Mouse (Mus musculus): Measurements from ENCODE around the gene Grn. TPM values are rescaled to one million over a fixed set of nuclear protein-coding genes. Genes with fewer than 3 reads are reported as not detected.
A peak's percentile ranks its signal among the peaks of the same experiment; 100 is the strongest.
"Not testable (repeated sequence)": the region's sequence is repeated elsewhere in the genome, so short reads cannot be mapped to it uniquely, and the experiment has no call there.

The Grn gene
- polyA plus RNA-seq (2015; fragmentation: Nextera tagmentation; extraction: Ambion mirVana) = 75.2 and 82.0 TPM in 2 replicates

DNA sequence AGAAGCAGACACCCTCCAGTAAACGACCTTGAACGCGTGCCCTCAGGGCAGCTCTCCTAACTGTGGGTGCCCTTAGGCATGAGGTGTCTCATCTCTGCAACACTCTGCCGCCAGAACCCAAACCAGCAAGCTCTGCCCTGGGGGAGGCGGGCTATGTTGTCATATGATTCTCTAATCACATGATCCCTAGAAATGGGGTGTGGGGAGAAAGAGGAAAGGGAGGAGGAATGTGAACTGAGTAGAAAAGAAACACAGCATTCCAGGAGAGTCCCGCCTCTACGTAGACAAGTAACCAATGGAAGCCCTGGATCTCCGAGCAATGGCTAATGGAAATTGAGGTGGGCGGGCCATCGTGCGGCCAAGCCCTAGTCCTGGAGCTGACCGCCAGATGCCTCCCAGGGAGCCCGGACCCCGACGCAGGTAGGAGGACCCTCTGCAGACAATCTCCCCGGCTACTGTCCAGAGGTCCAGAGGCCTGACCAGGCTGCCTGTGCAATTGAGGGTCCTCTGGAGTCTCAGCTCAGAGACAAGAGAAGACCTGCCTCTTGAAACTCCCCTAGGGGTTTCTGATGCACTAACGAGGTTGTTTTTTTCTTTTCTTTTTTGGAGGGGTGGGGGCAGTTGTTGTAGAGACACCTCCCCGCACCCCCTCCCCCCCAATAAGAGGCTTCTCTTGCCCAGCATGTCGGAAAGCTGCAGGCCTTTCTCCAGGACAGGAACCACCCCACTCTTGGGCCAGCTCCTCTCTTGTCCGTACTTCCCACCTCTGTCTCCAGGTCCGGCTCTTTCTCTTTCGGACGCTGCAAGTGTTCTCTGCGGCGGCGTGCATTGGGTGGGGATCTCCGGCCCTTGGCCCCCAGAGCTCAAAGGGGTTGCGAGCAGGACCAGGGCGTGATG lies at the start of gene Grn:
Gene Grn (plus strand): TSS at position 195 of the 897 bp plus-strand sequence.
- Histone ChIP-seq H3K27me3 (replicated peaks) (no peaks in the 10 kb centered on the region), H3K9ac (peak within 1 kb of the TSS; percentile 50), H3K4me1 (peaks cover 29% of the 10 kb centered on the region), H3K27ac (peak within 1 kb of the TSS; percentile 68), H3K4me3 (peak within 1 kb of the TSS; percentile 50), H3K4me2 (peak within 1 kb of the TSS; percentile 81), H3K9me3 (no peaks in the 10 kb centered on the region), H3K36me3 (replicated peaks) (peaks cover 12% of the 10 kb centered on the region)
- peak; percentile 90 for ATAC-seq (replicated peaks)
- WGBS = under 1% methylated on average over 29 of the region's 29 CpGs

DNA sequence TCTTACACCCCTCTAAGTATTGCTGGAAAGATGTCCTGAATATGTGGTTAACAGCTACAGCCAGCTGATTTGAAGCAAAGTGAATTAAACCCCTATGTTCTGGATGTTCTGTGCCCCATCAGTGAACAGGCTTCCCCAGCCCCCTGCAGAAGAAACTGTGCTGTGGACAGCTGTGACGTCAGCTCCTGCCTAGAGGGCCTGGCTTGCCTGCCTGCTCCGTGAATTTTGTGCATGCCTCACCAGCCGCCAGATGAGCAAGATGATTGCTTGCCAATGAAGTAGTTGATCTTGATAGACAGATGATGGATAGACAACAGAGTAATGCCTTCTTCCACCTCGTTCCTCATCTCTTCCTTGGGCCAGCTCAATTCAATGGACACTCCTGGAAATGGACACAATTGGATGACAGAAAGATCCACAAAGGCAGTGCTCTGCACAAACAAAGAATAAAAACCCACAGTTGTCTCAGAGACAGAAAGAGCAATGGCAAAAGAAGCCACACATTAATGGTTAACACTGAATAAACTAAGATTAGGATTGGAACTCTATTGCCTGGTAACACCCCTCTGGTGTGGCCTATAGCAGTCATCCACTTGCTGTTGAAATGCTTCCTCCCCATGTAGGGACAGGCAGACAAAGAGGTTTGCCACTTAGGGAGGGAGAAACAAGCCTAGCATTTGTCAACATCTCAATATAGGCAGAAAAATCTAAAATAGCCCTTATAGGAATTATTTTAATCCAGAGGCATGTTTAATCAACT lies 48.6 kb upstream of the Grn start:
- no peaks in the 10 kb centered on the region for H3K27me3 ChIP-seq (replicated peaks)
- H3K4me1 ChIP-seq = no peaks in the 10 kb centered on the region
- no peak overlapping the region for H3K4me3 ChIP-seq
- no peak for ATAC-seq (replicated peaks)
- H3K36me3 ChIP-seq (replicated peaks) = no peaks in the 10 kb centered on the region
- H3K4me2 ChIP-seq = no peak overlapping the region
- H3K9me3 ChIP-seq = no peaks in the 10 kb centered on the region
- no peak overlapping the region for H3K27ac ChIP-seq
- H3K9ac ChIP-seq = no peak overlapping the region
- WGBS = 53% methylated on average over 4 of the region's 4 CpGs

DNA sequence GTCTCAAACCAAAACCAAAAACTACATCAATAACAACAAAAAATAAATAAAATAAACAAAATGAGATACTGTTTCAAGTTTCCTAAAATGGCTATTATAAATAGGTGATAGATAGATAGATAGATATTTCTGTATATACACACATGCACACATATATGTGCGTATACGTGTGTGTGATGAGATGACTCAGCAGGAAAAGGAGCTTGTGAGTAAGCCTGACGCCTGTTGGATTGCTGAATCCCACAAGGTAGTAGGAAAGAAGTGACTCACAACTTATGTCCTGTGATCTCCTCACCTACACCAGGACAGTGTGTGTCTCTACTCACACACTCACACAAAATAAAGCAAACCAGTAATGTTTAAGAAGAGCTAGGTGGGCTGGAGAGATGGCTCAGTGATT lies 47.3 kb upstream of the Grn start:
- no peak overlapping the region for H3K4me3 ChIP-seq
- no peak overlapping the region for H3K27ac ChIP-seq
- no peak overlapping the region for H3K4me2 ChIP-seq
- no peak for ATAC-seq (replicated peaks)
- WGBS = 90% methylated on average over 3 of the region's 3 CpGs
- H3K9ac ChIP-seq = no peak overlapping the region
- H3K9me3 ChIP-seq = no peaks in the 10 kb centered on the region
- H3K27me3 ChIP-seq (replicated peaks) = no peaks in the 10 kb centered on the region
- H3K4me1 ChIP-seq = no peaks in the 10 kb centered on the region
- no peaks in the 10 kb centered on the region for H3K36me3 ChIP-seq (replicated peaks)

DNA sequence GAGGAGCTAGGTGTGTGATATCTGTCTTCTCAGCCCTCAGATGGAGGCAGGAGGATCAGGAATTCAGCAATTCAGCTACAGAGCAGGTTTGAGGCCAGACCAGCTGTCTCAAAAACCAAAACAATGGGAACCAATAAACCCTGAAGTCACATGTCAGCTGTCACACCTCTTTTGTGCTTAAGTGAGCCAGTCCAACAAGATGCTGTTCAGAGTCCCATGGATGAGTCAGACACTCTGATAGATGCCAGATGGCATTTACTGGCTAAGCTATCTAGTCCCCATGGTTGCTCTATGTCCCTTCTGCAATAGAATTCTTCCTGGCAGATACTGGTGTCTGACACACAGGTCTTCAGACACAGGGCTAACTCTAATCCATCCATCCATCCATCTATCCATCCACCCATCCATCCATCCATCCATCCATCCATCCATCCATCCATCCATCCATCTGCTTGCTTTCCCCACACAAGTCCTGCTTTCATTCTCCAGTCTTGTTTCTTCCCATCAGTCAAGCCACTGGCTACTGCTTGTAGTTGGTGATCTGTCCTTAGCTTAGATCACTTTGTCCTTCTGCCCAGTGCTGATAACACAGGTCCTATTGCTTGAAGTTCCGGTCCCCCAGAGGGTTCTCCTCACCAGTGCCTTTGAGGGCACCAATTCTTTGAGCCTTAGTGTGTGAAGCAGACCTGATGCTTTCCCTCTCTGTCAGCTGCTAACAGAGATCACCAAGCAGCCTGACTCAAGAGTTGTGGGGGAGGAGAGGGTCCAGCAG lies 46.6 kb upstream of the Grn start:
- H3K36me3 ChIP-seq (replicated peaks) = no peaks in the 10 kb centered on the region
- no peaks in the 10 kb centered on the region for H3K4me1 ChIP-seq
- no peaks in the 10 kb centered on the region for H3K9me3 ChIP-seq
- H3K4me2 ChIP-seq = no peak overlapping the region
- no peak overlapping the region for H3K9ac ChIP-seq
- ATAC-seq (replicated peaks) = no peak
- no peak overlapping the region for H3K27ac ChIP-seq
- no peaks in the 10 kb centered on the region for H3K27me3 ChIP-seq (replicated peaks)
- no peak overlapping the region for H3K4me3 ChIP-seq
- WGBS = 90% methylated on average over 1 of the region's 1 CpGs

DNA sequence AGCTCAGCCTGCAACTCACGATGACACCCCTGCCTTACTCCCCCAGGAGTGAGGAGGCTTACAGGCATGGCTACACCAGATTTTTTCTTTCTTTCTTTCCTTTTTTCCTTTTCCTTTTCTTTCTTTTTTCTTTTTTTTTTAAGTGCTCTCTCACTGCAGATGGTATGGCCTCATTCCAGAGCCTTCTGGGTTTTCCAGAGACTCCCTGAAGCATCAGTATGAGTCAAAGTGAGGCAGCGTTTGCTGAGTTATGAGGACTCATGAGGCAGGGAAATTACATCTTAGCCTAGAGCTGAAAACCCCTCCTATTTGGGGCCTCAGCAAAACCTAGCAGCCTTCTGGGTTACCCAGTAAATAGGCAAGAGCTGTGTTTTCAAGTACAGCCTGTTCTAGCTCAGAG lies 45.7 kb upstream of the Grn start:
- H3K36me3 ChIP-seq (replicated peaks) = no peaks in the 10 kb centered on the region
- no peak for ATAC-seq (replicated peaks)
- H3K9me3 ChIP-seq = no peaks in the 10 kb centered on the region
- no peaks in the 10 kb centered on the region for H3K4me1 ChIP-seq
- no peak overlapping the region for H3K9ac ChIP-seq
- H3K27ac ChIP-seq = no peak overlapping the region
- H3K4me2 ChIP-seq = no peak overlapping the region
- H3K4me3 ChIP-seq = no peak overlapping the region
- no peaks in the 10 kb centered on the region for H3K27me3 ChIP-seq (replicated peaks)
- 82% methylated on average over 2 of the region's 2 CpGs for WGBS

DNA sequence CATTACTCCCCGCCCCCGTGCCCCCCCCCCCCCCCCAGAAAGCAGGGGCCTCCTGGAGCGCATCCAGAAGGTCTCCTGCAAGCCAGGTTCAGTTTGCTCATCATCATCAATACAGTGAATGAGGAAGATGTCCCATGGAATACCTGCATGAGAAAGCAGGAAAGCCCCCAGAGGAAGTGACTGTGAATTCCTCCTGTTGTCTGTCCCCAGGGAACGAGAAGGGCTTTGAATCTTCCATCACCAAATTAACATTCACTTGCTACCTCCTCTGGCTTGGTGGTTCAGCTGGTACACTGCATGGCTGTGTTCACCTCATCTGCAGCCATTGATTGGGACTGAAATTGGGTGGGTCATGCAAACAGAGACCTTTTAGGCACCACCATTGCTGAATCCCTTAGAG lies 45.0 kb upstream of the Grn start:
- H3K4me1 ChIP-seq = no peaks in the 10 kb centered on the region
- no peak for ATAC-seq (replicated peaks)
- no peaks in the 10 kb centered on the region for H3K9me3 ChIP-seq
- H3K4me2 ChIP-seq = no peak overlapping the region
- H3K36me3 ChIP-seq (replicated peaks) = no peaks in the 10 kb centered on the region
- no peaks in the 10 kb centered on the region for H3K27me3 ChIP-seq (replicated peaks)
- WGBS = 47% methylated on average over 4 of the region's 4 CpGs
- H3K27ac ChIP-seq = no peak overlapping the region
- H3K4me3 ChIP-seq = no peak overlapping the region
- no peak overlapping the region for H3K9ac ChIP-seq

DNA sequence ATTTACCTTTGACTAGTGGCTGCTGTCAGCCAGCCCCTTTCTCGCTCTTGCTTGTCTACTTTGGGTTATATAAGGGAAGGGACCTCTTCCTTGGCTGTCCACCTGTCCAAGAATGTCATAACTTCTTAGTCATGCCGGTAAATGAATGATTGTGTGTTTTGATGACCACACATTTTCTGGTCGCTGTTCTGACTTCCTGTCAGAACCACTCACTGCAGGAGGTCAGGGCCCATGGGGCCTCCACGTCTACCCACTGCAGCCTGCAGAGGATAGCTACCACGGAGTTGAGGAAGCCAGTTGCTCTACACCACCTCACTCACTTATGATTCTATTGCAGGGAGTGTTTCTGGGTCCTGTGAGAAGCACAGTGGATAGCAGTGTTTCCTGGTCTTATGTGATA lies 44.0 kb upstream of the Grn start:
- no peak for ATAC-seq (replicated peaks)
- no peak overlapping the region for H3K4me2 ChIP-seq
- no peak overlapping the region for H3K9ac ChIP-seq
- no peak overlapping the region for H3K27ac ChIP-seq
- whole genome bisulfite sequencing = 73% methylated on average over 5 of the region's 5 CpGs
- H3K4me3 ChIP-seq = no peak overlapping the region
- no peaks in the 10 kb centered on the region for H3K9me3 ChIP-seq
- H3K27me3 ChIP-seq (replicated peaks) = no peaks in the 10 kb centered on the region
- no peaks in the 10 kb centered on the region for H3K36me3 ChIP-seq (replicated peaks)
- no peaks in the 10 kb centered on the region for H3K4me1 ChIP-seq

DNA sequence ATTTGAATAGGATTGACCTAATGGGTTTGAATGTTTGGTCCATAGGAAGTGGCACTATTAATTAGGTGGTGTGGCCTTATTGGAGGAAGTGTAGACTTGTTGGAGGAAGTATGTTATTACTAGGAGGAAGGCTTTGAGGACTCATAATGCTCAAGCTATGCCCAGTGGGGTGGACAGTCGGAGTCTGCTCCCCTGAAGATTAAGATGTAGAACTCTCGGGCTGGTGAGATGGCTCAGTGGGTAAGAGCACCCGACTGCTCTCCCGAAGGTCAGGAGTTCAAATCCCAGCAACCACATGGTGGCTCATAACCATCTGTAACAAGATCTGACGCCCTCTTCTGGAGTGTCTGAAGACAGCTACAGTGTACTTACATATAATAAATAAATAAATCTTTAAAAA lies 40.7 kb upstream of the Grn start:
- not testable (repeated sequence) for H3K27me3 ChIP-seq (replicated peaks); H3K4me2 ChIP-seq; H3K9ac ChIP-seq; H3K9me3 ChIP-seq; ATAC-seq (replicated peaks); H3K27ac ChIP-seq; H3K4me3 ChIP-seq; H3K36me3 ChIP-seq (replicated peaks)
- 90% methylated on average over 4 of the region's 5 CpGs for WGBS
- peaks cover 16% of the 10 kb centered on the region for H3K4me1 ChIP-seq

DNA sequence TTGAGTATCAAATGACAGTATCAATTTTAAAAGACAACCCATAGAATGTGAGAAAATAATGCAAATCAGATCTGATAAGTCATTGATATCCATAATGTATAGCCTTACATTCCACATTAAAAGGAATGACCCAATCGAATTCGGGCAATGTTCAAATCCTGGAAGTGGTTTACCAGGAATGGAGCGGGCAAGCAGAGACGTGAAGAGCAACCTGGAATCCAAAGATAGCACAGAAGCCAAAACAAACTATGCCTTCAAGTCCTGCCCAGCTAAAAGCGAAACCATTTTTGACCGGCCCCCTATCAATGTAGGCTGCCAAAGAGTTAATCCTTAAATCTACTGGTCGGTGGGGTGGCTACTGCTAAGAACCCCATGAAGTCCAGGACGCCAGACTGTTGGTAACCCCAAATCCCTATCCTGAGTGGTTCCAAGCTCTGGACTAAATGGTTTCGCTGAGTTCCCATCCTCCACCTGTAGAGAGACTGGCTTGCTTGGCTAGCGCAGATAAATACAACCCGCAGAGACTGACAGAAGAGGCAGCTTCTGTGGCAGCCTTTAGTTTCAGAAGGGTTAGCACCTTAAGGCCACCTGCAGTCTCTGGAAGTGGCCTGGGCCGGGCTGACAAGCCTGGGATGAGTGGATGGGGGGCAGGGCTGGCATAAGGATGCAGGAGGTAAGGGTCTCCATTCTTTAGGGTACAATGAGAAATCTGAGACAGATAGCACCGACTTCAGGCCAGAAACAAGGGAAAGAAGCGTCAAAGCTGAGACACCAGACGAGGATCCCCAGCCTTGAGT lies 37.5 kb upstream of the Grn start:
- H3K27me3 ChIP-seq (replicated peaks) = no peaks in the 10 kb centered on the region
- H3K4me3 ChIP-seq = peak overlapping the region; percentile 71
- peak overlapping the region; percentile 52 for H3K9ac ChIP-seq
- H3K4me1 ChIP-seq = peaks cover 48% of the 10 kb centered on the region
- peak overlapping the region; percentile 96 for H3K27ac ChIP-seq
- no peaks in the 10 kb centered on the region for H3K9me3 ChIP-seq
- peak overlapping the region; percentile 96 for H3K4me2 ChIP-seq
- H3K36me3 ChIP-seq (replicated peaks) = no peaks in the 10 kb centered on the region
- WGBS = 18% methylated on average over 15 of the region's 15 CpGs
- ATAC-seq (replicated peaks) = peak; percentile 59

DNA sequence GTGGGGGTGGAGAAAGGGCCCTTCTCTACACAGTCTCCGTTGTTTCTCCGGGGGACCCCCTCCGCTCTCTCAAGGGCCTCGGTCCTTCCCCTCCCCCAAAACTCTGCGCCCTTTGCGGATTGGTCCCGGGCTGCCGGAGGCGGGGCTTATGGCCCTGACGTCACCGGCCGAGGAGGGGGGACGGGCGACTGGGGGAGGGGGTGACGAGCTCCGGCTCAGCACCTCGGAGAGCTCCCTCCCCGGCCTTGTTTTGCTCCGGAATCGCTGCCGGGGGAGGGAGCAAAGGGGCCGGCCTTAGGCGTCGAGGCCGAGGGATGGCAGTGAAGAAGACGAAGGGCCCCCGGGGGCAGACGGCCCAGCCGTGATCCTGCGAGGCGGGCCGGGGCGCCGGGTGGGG lies 36.9 kb upstream of the Grn start, which contains the start of gene Rundc3a:
Gene Rundc3a (plus strand): TSS at position 166 of the 397 bp plus-strand sequence.
- Histone ChIP-seq H3K4me3 (peak within 1 kb of the TSS; percentile 71), H3K36me3 (replicated peaks) (no peaks in the 10 kb centered on the region), H3K9me3 (no peaks in the 10 kb centered on the region), H3K27ac (peak within 1 kb of the TSS; percentile 96), H3K27me3 (replicated peaks) (no peaks in the 10 kb centered on the region), H3K4me1 (peaks cover 54% of the 10 kb centered on the region), H3K4me2 (peak within 1 kb of the TSS; percentile 96), H3K9ac (peak within 1 kb of the TSS; percentile 78)
- 0% methylated on average over 34 of the region's 34 CpGs for whole genome bisulfite sequencing
- peak; percentile 92 for ATAC-seq (replicated peaks)

DNA sequence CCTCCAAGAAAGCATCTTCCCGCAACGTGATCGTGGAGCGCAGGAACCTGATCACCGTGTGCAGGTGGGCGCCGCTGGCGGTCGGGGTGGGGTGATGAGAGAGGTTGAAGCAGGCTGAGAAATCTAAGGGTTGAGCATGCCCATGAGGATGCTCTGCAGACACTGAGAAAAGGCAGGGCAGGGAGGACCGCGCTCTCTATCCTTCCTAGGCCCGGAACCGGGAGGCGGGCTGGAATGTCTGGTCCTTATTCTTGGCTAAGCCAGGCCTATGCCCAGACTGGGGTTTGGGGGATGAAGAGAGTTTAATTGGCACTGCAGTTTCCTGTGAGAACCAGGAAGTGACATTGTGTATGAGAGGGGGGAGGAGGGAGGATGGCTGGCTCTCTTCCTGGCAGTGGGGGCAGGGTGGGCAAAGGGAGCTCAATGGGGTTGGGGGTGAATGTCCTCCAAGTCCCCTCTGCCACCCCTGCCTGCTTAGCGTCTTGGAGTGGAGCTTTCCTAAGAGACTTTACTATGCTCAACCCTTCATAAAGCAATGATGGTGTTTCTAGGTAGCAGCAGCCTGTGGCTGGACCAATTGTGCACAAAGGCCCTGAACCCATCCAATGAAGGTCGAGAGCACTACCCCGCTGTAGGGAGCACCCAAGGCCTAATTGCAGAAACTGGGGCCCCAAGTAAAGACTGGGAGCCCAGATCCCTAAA lies 36.2 kb upstream of the Grn start:
- WGBS = 6% methylated on average over 17 of the region's 17 CpGs
- Histone ChIP-seq H3K27me3 (replicated peaks) (no peaks in the 10 kb centered on the region), H3K9ac (peak overlapping the region; percentile 78), H3K9me3 (no peaks in the 10 kb centered on the region), H3K4me1 (peaks cover 60% of the 10 kb centered on the region), H3K36me3 (replicated peaks) (no peaks in the 10 kb centered on the region), H3K4me3 (peak overlapping the region; percentile 71), H3K4me2 (peak overlapping the region; percentile 96), H3K27ac (peak overlapping the region; percentile 96)
- ATAC-seq (replicated peaks) = peak; percentile 65
